Mouse (Mus musculus) limb, embryonic 14.5 days (tissue): ENCODE measurements around the gene Tha1. TPM values are rescaled to one million over a fixed set of nuclear protein-coding genes. Genes with fewer than 3 reads are reported as not detected.
A peak's percentile ranks its signal among the peaks of the same experiment; 100 is the strongest.

ENCODE experiments used
- ATAC-seq: fragments of 200-750 bp; cut with Nextera tagmentation; 2 replicates; pipeline ENCODE4 v1.8.0; 2017; ENCODE audit warnings: low read depth, moderate number of reproducible peaks, moderate TSS enrichment; ENCODE audit not compliant: low FRiP score
- DNase-seq: peaks from one replicate; pipeline ENCODE4 v3.0.0-alpha.2; 2015; ENCODE audit warnings: low spot score
- H3K27ac ChIP-seq: fragments of 300-500 bp; sonication (generic); replicated peaks from 2 replicates; pipeline ENCODE4 v1.5.1; 2014; ENCODE audit warnings: low read depth, mild to moderate bottlenecking, low read length, moderate library complexity, mixed read lengths
- H3K27me3 ChIP-seq: fragments of 300-500 bp; sonication (generic); 2 replicates; pipeline ENCODE4 v1.6.1; 2014; ENCODE audit warnings: low read length, mixed read lengths; ENCODE audit not compliant: control insufficient read depth, insufficient read depth
- H3K36me3 ChIP-seq: fragments of 300-500 bp; sonication (generic); 2 replicates; pipeline ENCODE4 v1.6.1; 2014; ENCODE audit warnings: mild to moderate bottlenecking, low read length, moderate library complexity, mixed read lengths; ENCODE audit not compliant: control insufficient read depth, insufficient read depth
- H3K4me1 ChIP-seq: fragments of 300-500 bp; sonication (generic); 2 replicates; pipeline ENCODE4 v1.6.1; 2014; ENCODE audit warnings: antibody characterized with exemption, low read length, mixed read lengths; ENCODE audit not compliant: control insufficient read depth, insufficient read depth
- H3K4me2 ChIP-seq: fragments of 300-500 bp; sonication (generic); replicated peaks from 2 replicates; pipeline ENCODE4 v1.6.1; 2014; ENCODE audit warnings: low read depth, mild to moderate bottlenecking, low read length, moderate library complexity; ENCODE audit not compliant: severe bottlenecking
- H3K4me3 ChIP-seq: fragments of 300-500 bp; sonication (generic); replicated peaks from 2 replicates; pipeline ENCODE4 v1.5.1; 2014; ENCODE audit warnings: low read length
- H3K9ac ChIP-seq: fragments of 300-500 bp; sonication (generic); 2 replicates; pipeline ENCODE4 v1.6.1; 2014; ENCODE audit warnings: mild to moderate bottlenecking, low read depth, low read length, moderate library complexity; ENCODE audit not compliant: severe bottlenecking
- H3K9me3 ChIP-seq: fragments of 300-500 bp; sonication (generic); 2 replicates; pipeline ENCODE4 v1.6.1; 2016; ENCODE audit warnings: low read length; ENCODE audit not compliant: control insufficient read depth
- POLR2A ChIP-seq: fragments of 200-500 bp; IDR thresholded peaks from 2 replicates; pipeline ENCODE4 v1.8.0; 2012; ENCODE audit warnings: inconsistent platforms, mild to moderate bottlenecking, moderate library complexity, borderline replicate concordance; ENCODE audit not compliant: insufficient read depth, insufficient read length; ENCODE audit errors: extremely low read depth
- WGBS: fragments of 180-500 bp; shearing (Covaris S2); extraction: QIAGEN DNeasy Blood & Tissue Kit; methylation state at CpG from one replicate; pipeline ENCODE4 v1.1.7; 2014; 5-methylcytosine and 5-hydroxymethylcytosine counted together
- polyA plus RNA-seq, 2 experiments: library from polyadenylated mRNA; depleted of rRNA in 1 of 2; stranded (reverse) in 1 of 2; unstranded in 1 of 2; fragments of >200 nt; fragmentation: Nextera tagmentation in 1 of 2; extraction: Ambion mirVana in 1 of 2; gene quantifications; 2 replicates each; pipeline versions ENCODE4 v1.2.1 to v1.2.3; 2012 to 2014

The Tha1 gene
- polyA plus RNA-seq, 2 experiments = 4.1 to 6.5 TPM

GRCm38 (mm10) chr11:117865988-117866387 is 7.3 kb downstream of the Tha1 start:
- ATAC-seq (no peak), DNase-seq (no peak)
- H3K9ac ChIP-seq = no peak overlapping the region
- 53% methylated on average over 6 of the region's 6 CpGs for WGBS
- H3K36me3 ChIP-seq = no peaks in the 10 kb centered on the region
- no peak overlapping the region for H3K27ac ChIP-seq
- no peaks in the 10 kb centered on the region for H3K27me3 ChIP-seq
- no peaks in the 10 kb centered on the region for H3K4me1 ChIP-seq
- no peaks in the 10 kb centered on the region for H3K9me3 ChIP-seq
- no peak overlapping the region for H3K4me3 ChIP-seq
- no peak for TF ChIP-seq POLR2A
- no peak overlapping the region for H3K4me2 ChIP-seq

GRCm38 (mm10) chr11:117864805-117865204 is 8.5 kb downstream of the Tha1 start:
- DNase-seq (no peak), ATAC-seq (no peak)
- H3K27me3 ChIP-seq = peaks cover 12% of the 10 kb centered on the region
- H3K4me2 ChIP-seq = no peak overlapping the region
- H3K9me3 ChIP-seq = no peaks in the 10 kb centered on the region
- no peaks in the 10 kb centered on the region; the same call in 1 of the 2 replicates for H3K4me1 ChIP-seq
- H3K4me3 ChIP-seq = no peak overlapping the region
- no peak overlapping the region for H3K9ac ChIP-seq
- WGBS = 58% methylated on average over 2 of the region's 2 CpGs
- H3K36me3 ChIP-seq = no peaks in the 10 kb centered on the region
- no peak overlapping the region for H3K27ac ChIP-seq
- TF ChIP-seq POLR2A = no peak

- no peak overlapping the region for H3K9ac ChIP-seq
- H3K4me3 ChIP-seq = no peak overlapping the region
- no peaks in the 10 kb centered on the region for H3K9me3 ChIP-seq
- H3K27me3 ChIP-seq = peaks cover 15% of the 10 kb centered on the region
- 37% methylated on average over 11 of the region's 11 CpGs for WGBS
- no peak for DNase-seq
- no peak overlapping the region for H3K27ac ChIP-seq
- no peaks in the 10 kb centered on the region; the same call in 1 of the 2 replicates for H3K4me1 ChIP-seq
- ATAC-seq = no peak
- no peaks in the 10 kb centered on the region for H3K36me3 ChIP-seq
- H3K4me2 ChIP-seq = no peak overlapping the region
- TF ChIP-seq POLR2A = no peak
Measured at GRCm38 (mm10) chr11:117863174-117863856, 10.0 kb downstream of the Tha1 start.

GRCm38 (mm10) chr11:117860601-117861000 is 12.7 kb downstream of the Tha1 start, which contains the start of gene Tmem235:
Tmem235 (plus strand) TSS chr11:117860752.
- H3K36me3 ChIP-seq = peaks cover 19% of the 10 kb centered on the region
- no peak for ATAC-seq
- 4% methylated on average over 23 of the region's 23 CpGs for WGBS
- peak within 1 kb of the TSS; percentile 20; the same call in 1 of the 2 replicates for H3K4me2 ChIP-seq
- no peak within 1 kb of the TSS for H3K27ac ChIP-seq
- H3K4me1 ChIP-seq = no peaks in the 10 kb centered on the region; the same call in 1 of the 2 replicates
- H3K27me3 ChIP-seq = peaks cover 15% of the 10 kb centered on the region
- no peak for TF ChIP-seq POLR2A
- H3K9me3 ChIP-seq = no peaks in the 10 kb centered on the region
- H3K9ac ChIP-seq = peak within 1 kb of the TSS; percentile 16; the same call in 1 of the 2 replicates
- no peak for DNase-seq
- H3K4me3 ChIP-seq = 0 out of 2 replicates have a peak within 1 kb of the TSS, but pooled peaks have one; percentile 1

- Histone ChIP-seq H3K4me3 (no peak overlapping the region), H3K27ac (no peak overlapping the region), H3K4me2 (no peak overlapping the region), H3K36me3 (peaks cover 40% of the 10 kb centered on the region), H3K27me3 (peaks cover 15% of the 10 kb centered on the region), H3K9ac (no peak overlapping the region), H3K9me3 (no peaks in the 10 kb centered on the region), H3K4me1 (no peaks in the 10 kb centered on the region; the same call in 1 of the 2 replicates)
- TF ChIP-seq POLR2A = no peak
- DNase-seq (no peak), ATAC-seq (no peak)
- 41% methylated on average over 3 of the region's 3 CpGs for WGBS
Measured at GRCm38 (mm10) chr11:117858392-117858791, 14.9 kb downstream of the Tha1 start.

GRCm38 (mm10) chr11:117857462-117857861 is 15.8 kb downstream of the Tha1 start:
- Histone ChIP-seq H3K4me2 (no peak overlapping the region), H3K36me3 (peaks cover 49% of the 10 kb centered on the region), H3K4me1 (no peaks in the 10 kb centered on the region; the same call in 1 of the 2 replicates), H3K9ac (no peak overlapping the region), H3K27ac (no peak overlapping the region), H3K27me3 (peaks cover 15% of the 10 kb centered on the region), H3K9me3 (no peaks in the 10 kb centered on the region), H3K4me3 (no peak overlapping the region)
- DNase-seq = no peak
- no peak for TF ChIP-seq POLR2A
- no peak for ATAC-seq
- 93% methylated on average over 9 of the region's 10 CpGs for WGBS
